Mouse (Mus musculus) liver, embryonic 15.5 days (tissue): ENCODE measurements around the gene Khdc4. TPM values are rescaled to one million over a fixed set of nuclear protein-coding genes. Genes with fewer than 3 reads are reported as not detected.
"Not testable (repeated sequence)": the region's sequence is repeated elsewhere in the genome, so short reads cannot be mapped to it uniquely, and the experiment has no call there.

ENCODE experiments used
- ATAC-seq: fragments of 200-750 bp; cut with Nextera tagmentation; 2 replicates; pipeline ENCODE4 v1.8.0; 2017; ENCODE audit warnings: moderate number of reproducible peaks, mild to moderate bottlenecking, moderate library complexity; ENCODE audit not compliant: insufficient read depth
- H3K27ac ChIP-seq: fragments of 300-500 bp; sonication (generic); replicated peaks from 2 replicates; pipeline ENCODE4 v1.5.1; 2015; ENCODE audit warnings: mild to moderate bottlenecking, inconsistent platforms
- H3K27me3 ChIP-seq: fragments of 300-500 bp; sonication (generic); 2 replicates; pipeline ENCODE4 v1.6.1; 2015; ENCODE audit warnings: mild to moderate bottlenecking, inconsistent platforms
- H3K36me3 ChIP-seq: fragments of 300-500 bp; sonication (generic); replicated peaks from 2 replicates; pipeline ENCODE4 v1.6.1; 2015; ENCODE audit warnings: moderate library complexity, mild to moderate bottlenecking, inconsistent platforms
- H3K4me1 ChIP-seq: fragments of 300-500 bp; sonication (generic); replicated peaks from 2 replicates; pipeline ENCODE4 v1.6.1; 2015; ENCODE audit warnings: inconsistent platforms
- H3K4me2 ChIP-seq: fragments of 300-500 bp; sonication (generic); 2 replicates; pipeline ENCODE4 v1.6.1; 2015; ENCODE audit warnings: moderate library complexity, mild to moderate bottlenecking, inconsistent platforms
- H3K4me3 ChIP-seq: fragments of 300-500 bp; sonication (generic); replicated peaks from 2 replicates; pipeline ENCODE4 v1.5.1; 2015; ENCODE audit warnings: mild to moderate bottlenecking, inconsistent platforms
- H3K9ac ChIP-seq: fragments of 300-500 bp; sonication (generic); 2 replicates; pipeline ENCODE4 v1.6.1; 2015; ENCODE audit warnings: moderate library complexity, mild to moderate bottlenecking, inconsistent platforms
- H3K9me3 ChIP-seq: fragments of 300-500 bp; sonication (generic); replicated peaks from 2 replicates; pipeline ENCODE4 v1.6.1; 2016; ENCODE audit warnings: inconsistent platforms
- WGBS: fragments of 180-500 bp; shearing (Covaris S2); methylation state at CpG from one replicate; pipeline ENCODE4 v1.1.7; 2015; ENCODE audit warnings: mixed read lengths; ENCODE audit not compliant: insufficient replicate concordance; 5-methylcytosine and 5-hydroxymethylcytosine counted together
- polyA plus RNA-seq: library from polyadenylated mRNA; unstranded; fragments of >200 nt; fragmentation: Nextera tagmentation; extraction: Ambion mirVana; gene quantifications from 2 replicates; pipeline ENCODE4 v1.2.1, GENCODE M21; 2015

Gene Khdc4
- polyA plus RNA-seq, 1 experiment from 2014 or later: 23.9 TPM

DNA sequence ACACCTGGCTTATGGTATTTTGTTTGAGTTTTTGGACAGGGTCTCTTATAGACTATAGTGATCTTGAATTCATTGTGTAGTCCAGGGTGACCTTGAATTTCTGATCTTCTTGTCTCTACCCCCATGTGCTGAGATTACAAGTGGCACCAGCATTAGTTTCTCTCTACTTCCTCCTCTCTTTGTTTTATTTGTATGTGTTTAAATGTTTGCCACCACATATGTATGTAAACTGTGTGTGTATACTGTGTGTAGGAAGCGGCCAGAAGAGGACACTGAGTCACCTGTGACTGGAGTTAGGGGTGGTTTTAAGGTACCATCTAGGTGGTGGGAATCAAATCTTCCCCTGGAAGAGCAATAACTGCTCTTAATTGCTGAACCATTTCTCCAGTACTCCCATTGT, 12.4 kb downstream of the Khdc4 start:
- Histone ChIP-seq H3K4me1 (no peaks in the 10 kb centered on the region), H3K9me3 (no peaks in the 10 kb centered on the region), H3K27ac (no peak overlapping the region), H3K27me3 (no peaks in the 10 kb centered on the region), H3K4me3 (no peak overlapping the region), H3K4me2 (no peak overlapping the region), H3K9ac (no peak overlapping the region), H3K36me3 (peaks cover 94% of the 10 kb centered on the region)
- ATAC-seq: no peak
- 74% methylated on average over 1 of the region's 1 CpGs for WGBS

DNA sequence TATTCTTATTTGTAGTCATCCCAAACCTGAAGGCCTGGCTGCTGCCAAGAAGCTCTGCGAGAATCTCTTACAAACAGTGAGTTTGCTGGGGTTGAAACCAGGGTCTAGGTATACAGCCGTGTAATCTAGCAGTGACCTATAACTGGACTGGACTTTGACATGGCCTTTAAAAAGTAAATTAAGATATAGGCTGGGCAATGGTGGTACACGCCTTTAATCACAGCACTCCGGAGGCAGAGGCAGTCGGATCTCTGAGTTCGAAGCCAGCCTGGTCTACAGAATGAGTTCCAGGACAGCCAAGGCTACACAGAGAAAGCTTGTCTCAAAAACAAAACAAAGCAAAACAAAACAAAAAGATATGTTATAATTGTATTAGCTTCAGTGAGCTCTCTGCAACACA, 13.2 kb downstream of the Khdc4 start:
- 84% methylated on average over 6 of the region's 6 CpGs for WGBS
- Histone ChIP-seq H3K4me1 (no peaks in the 10 kb centered on the region), H3K4me2 (no peak overlapping the region), H3K27ac (no peak overlapping the region), H3K36me3 (peaks cover 95% of the 10 kb centered on the region), H3K9me3 (no peaks in the 10 kb centered on the region), H3K9ac (no peak overlapping the region), H3K4me3 (no peak overlapping the region), H3K27me3 (no peaks in the 10 kb centered on the region)
- ATAC-seq: no peak

DNA sequence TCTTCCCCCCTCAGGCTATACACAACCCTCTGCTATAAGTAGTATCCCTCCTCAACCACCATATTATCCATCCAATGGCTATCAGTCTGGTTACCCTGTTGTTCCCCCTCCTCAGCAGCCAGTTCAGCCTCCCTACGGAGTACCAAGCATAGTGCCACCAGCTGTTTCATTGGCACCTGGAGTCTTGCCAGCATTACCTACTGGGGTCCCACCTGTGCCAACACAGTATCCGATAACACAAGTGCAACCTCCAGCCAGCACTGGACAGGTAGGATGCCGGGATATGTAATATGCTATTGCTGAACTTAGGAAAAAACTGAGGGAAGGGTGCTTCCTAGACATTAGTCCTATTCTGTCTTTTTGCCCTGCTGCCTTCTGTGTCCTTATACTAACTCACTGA, 14.6 kb downstream of the Khdc4 start:
- WGBS: 85% methylated on average over 3 of the region's 3 CpGs
- ATAC-seq: no peak
- Histone ChIP-seq H3K4me1 (no peaks in the 10 kb centered on the region), H3K9ac (no peak overlapping the region), H3K27ac (no peak overlapping the region), H3K4me3 (no peak overlapping the region), H3K27me3 (no peaks in the 10 kb centered on the region), H3K36me3 (peaks cover 95% of the 10 kb centered on the region), H3K4me2 (no peak overlapping the region), H3K9me3 (no peaks in the 10 kb centered on the region)

- Histone ChIP-seq H3K27me3 (no peaks in the 10 kb centered on the region), H3K4me1 (no peaks in the 10 kb centered on the region), H3K4me2 (no peak overlapping the region), H3K36me3 (peaks cover 92% of the 10 kb centered on the region), H3K9ac (no peak overlapping the region), H3K27ac (no peak overlapping the region), H3K9me3 (no peaks in the 10 kb centered on the region), H3K4me3 (no peak overlapping the region)
- no peak for ATAC-seq
- 83% methylated on average over 3 of the region's 3 CpGs for WGBS
Measured at GRCm38 (mm10) chr3:88701222-88701621, 15.6 kb downstream of the Khdc4 start.

GRCm38 (mm10) chr3:88713709-88714108, 28.1 kb downstream of the Khdc4 start:
- Histone ChIP-seq H3K4me1 (peaks cover 17% of the 10 kb centered on the region), H3K27ac (no peak overlapping the region), H3K27me3 (no peaks in the 10 kb centered on the region), H3K4me2 (no peak overlapping the region), H3K9ac (no peak overlapping the region), H3K9me3 (no peaks in the 10 kb centered on the region), H3K4me3 (no peak overlapping the region), H3K36me3 (peaks cover 56% of the 10 kb centered on the region)
- no peak for ATAC-seq
- WGBS: 80% methylated on average over 4 of the region's 4 CpGs

GRCm38 (mm10) chr3:88714725-88715124, 29.1 kb downstream of the Khdc4 start:
- H3K27ac ChIP-seq: no peak overlapping the region
- H3K9me3 ChIP-seq: no peaks in the 10 kb centered on the region
- peaks cover 27% of the 10 kb centered on the region for H3K4me1 ChIP-seq
- H3K4me3 ChIP-seq: no peak overlapping the region
- no peak for ATAC-seq
- H3K27me3 ChIP-seq: no peaks in the 10 kb centered on the region
- H3K4me2 ChIP-seq: no peak overlapping the region
- no peak overlapping the region for H3K9ac ChIP-seq
- peaks cover 56% of the 10 kb centered on the region for H3K36me3 ChIP-seq
- WGBS: 71% methylated on average over 2 of the region's 2 CpGs

DNA sequence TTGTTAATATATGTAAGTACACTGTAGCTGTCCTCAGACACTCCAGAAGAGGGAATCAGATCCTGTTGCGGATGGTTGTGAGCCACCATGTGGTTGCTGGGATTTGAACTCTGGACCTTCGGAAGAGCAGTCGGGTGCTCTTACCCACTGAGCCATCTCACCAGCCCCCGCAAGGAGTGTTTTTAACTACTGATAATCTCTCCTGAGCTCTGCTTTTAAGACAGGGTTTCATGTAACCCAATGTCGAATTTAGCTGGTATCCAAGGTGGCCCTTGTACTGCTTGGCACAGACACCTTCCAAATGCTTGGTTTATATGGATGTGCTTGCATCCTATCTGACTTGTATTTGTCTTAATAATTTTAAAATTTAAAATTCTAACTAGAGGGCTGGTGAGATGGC, 30.1 kb downstream of the Khdc4 start:
- ATAC-seq, H3K9me3 ChIP-seq, H3K27ac ChIP-seq, H3K9ac ChIP-seq, H3K27me3 ChIP-seq, H3K4me3 ChIP-seq, H3K4me2 ChIP-seq: not testable (repeated sequence)
- WGBS: 80% methylated on average over 5 of the region's 5 CpGs
- Histone ChIP-seq H3K4me1 (peaks cover 28% of the 10 kb centered on the region), H3K36me3 (peaks cover 56% of the 10 kb centered on the region)

DNA sequence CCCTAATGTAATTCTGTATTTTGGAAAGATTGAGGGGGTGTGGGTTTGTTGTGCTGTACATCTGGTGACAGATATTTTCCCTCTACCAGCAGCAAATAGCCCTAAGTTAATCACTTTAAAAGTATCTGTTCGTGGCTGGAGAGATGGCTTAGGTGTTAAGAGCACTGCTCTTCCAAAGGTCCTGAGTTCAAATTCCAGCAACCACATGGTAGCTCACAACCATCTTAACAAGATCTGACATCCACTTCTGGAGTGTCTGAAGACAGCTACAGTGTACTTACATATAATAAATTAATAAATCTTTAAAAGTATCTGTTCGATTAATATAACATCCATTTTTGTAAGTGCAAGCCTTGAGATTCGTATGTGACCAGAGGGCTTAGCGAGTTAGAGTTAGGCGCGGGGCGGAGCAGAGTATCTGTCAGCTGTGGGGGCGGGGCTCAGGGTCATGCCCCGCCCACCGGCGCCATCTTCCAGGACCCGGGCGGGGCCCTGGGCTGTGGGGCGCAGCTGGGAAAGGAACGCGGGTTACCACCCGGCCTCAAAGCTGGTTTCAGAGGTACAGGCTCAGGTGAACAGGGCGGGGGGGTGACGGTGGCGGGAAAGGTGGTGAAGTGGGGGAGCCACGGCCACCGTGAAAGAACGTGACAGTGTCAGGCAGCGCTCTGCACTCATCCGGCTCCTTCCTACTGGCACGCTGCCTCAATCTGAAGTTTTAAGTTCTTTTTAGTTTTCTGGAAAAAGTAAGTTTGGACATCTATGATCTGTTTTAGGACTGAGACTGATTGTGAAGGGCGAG, 31.0 kb downstream of the Khdc4 start, which contains the start of gene Rit1:
Gene Rit1, plus strand, starts transcription at position 440 of the 799 bp plus-strand sequence.
- ATAC-seq: peak; percentile 93

DNA sequence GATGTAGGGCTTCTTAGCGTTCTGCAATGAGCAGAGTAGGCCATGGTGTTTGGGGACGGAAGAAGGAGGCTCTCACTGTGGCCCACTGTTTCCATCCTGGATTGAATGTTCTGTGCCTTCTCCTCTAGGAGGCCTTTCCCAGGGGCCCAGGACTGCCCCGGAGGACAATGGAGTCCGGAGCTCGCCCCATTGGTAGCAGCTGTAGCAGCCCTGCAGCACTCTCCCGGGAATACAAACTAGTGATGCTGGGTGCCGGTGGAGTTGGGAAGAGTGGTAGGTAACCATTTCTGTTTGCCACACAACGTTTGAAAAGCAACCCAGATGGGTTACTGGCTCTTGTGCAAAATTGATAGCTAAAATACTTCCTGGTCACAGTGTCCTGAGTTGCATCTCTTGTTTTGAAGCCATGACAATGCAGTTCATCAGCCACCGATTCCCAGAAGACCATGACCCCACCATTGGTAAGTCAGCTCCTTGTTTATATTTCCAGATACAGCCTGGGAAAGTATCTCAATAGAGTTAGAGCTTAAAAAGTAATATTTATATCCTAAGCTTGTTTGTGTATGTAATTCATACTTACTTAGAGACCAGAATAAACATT, 31.7 kb downstream of the Khdc4 start:
- H3K27ac ChIP-seq: peak overlapping the region; percentile 81
- H3K9me3 ChIP-seq: no peaks in the 10 kb centered on the region
- H3K27me3 ChIP-seq: no peaks in the 10 kb centered on the region
- H3K4me3 ChIP-seq: peak overlapping the region; percentile 73
- peak; percentile 60 for ATAC-seq
- peak overlapping the region; percentile 76 for H3K9ac ChIP-seq
- peaks cover 54% of the 10 kb centered on the region for H3K36me3 ChIP-seq
- H3K4me1 ChIP-seq: peaks cover 28% of the 10 kb centered on the region
- peak overlapping the region; percentile 75 for H3K4me2 ChIP-seq
- WGBS: 5% methylated on average over 9 of the region's 9 CpGs

More for the DNA sequence above, 31.0 kb downstream of the Khdc4 start, which contains the start of gene Rit1:
- under 1% methylated on average over 27 of the region's 27 CpGs for WGBS
- peak within 1 kb of the TSS; percentile 81 for H3K27ac ChIP-seq
- no peaks in the 10 kb centered on the region for H3K27me3 ChIP-seq
- H3K4me1 ChIP-seq: peaks cover 28% of the 10 kb centered on the region
- peak within 1 kb of the TSS; percentile 76 for H3K9ac ChIP-seq
- peak within 1 kb of the TSS; percentile 75 for H3K4me2 ChIP-seq
- H3K9me3 ChIP-seq: no peaks in the 10 kb centered on the region
- peak within 1 kb of the TSS; percentile 73 for H3K4me3 ChIP-seq
- peaks cover 55% of the 10 kb centered on the region for H3K36me3 ChIP-seq

DNA sequence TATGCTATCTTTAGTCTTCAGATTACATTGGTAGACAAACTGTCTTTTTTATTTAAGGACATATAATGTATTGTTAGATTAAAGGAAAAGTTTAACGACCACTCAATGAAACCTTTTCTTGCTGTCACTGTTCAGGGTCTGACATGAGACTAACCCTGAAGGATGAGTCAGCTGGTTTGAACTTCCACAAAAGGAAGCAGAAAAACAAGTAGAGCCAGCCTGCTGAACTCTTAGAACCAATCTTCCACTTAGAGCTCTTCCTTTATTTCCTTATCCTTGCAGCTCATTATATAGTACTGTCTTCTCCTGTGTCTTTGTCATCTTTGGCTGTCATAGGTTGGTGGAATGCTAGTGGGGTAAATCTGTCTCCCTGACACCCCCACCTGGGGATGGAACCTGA, 32.2 kb downstream of the Khdc4 start:
- 3% methylated on average over 1 of the region's 1 CpGs for WGBS
- Histone ChIP-seq H3K36me3 (peaks cover 50% of the 10 kb centered on the region), H3K9me3 (no peaks in the 10 kb centered on the region), H3K4me1 (peaks cover 28% of the 10 kb centered on the region), H3K4me3 (peak overlapping the region; percentile 73), H3K27ac (peak overlapping the region; percentile 69), H3K27me3 (no peaks in the 10 kb centered on the region), H3K9ac (peak overlapping the region; percentile 35; the same call in 1 of the 2 replicates), H3K4me2 (peak overlapping the region; percentile 75)
- no peak for ATAC-seq

GRCm38 (mm10) chr3:88719098-88719497, 33.5 kb downstream of the Khdc4 start:
- Histone ChIP-seq H3K4me2 (peak overlapping the region; percentile 75), H3K27me3 (no peaks in the 10 kb centered on the region), H3K4me1 (peaks cover 28% of the 10 kb centered on the region), H3K4me3 (peak overlapping the region; percentile 73), H3K9ac (no peak overlapping the region), H3K27ac (peak overlapping the region; percentile 69), H3K9me3 (no peaks in the 10 kb centered on the region), H3K36me3 (peaks cover 43% of the 10 kb centered on the region)
- ATAC-seq: peak; percentile 32
- 59% methylated on average over 2 of the region's 2 CpGs for WGBS
